Mouse (Mus musculus) limb, embryonic 14.5 days (tissue): ENCODE results near the gene Slc7a4. TPM values are rescaled to one million over a fixed set of nuclear protein-coding genes. Genes with fewer than 3 reads are reported as not detected.
"Not testable (repeated sequence)": the region's sequence is repeated elsewhere in the genome, so short reads cannot be mapped to it uniquely, and the experiment has no call there.

ENCODE experiments used
- ATAC-seq: fragments of 200-750 bp; cut with Nextera tagmentation; 2 replicates; pipeline ENCODE4 v1.8.0; 2017; ENCODE audit warnings: low read depth, moderate number of reproducible peaks, moderate TSS enrichment; ENCODE audit not compliant: low FRiP score
- DNase-seq: peaks from one replicate; pipeline ENCODE4 v3.0.0-alpha.2; 2015; ENCODE audit warnings: low spot score
- H3K27ac ChIP-seq: fragments of 300-500 bp; sonication (generic); replicated peaks from 2 replicates; pipeline ENCODE4 v1.5.1; 2014; ENCODE audit warnings: low read depth, mild to moderate bottlenecking, low read length, moderate library complexity, mixed read lengths
- H3K27me3 ChIP-seq: fragments of 300-500 bp; sonication (generic); 2 replicates; pipeline ENCODE4 v1.6.1; 2014; ENCODE audit warnings: low read length, mixed read lengths; ENCODE audit not compliant: control insufficient read depth, insufficient read depth
- H3K36me3 ChIP-seq: fragments of 300-500 bp; sonication (generic); 2 replicates; pipeline ENCODE4 v1.6.1; 2014; ENCODE audit warnings: mild to moderate bottlenecking, low read length, moderate library complexity, mixed read lengths; ENCODE audit not compliant: control insufficient read depth, insufficient read depth
- H3K4me1 ChIP-seq: fragments of 300-500 bp; sonication (generic); 2 replicates; pipeline ENCODE4 v1.6.1; 2014; ENCODE audit warnings: antibody characterized with exemption, low read length, mixed read lengths; ENCODE audit not compliant: control insufficient read depth, insufficient read depth
- H3K4me2 ChIP-seq: fragments of 300-500 bp; sonication (generic); replicated peaks from 2 replicates; pipeline ENCODE4 v1.6.1; 2014; ENCODE audit warnings: low read depth, mild to moderate bottlenecking, low read length, moderate library complexity; ENCODE audit not compliant: severe bottlenecking
- H3K4me3 ChIP-seq: fragments of 300-500 bp; sonication (generic); replicated peaks from 2 replicates; pipeline ENCODE4 v1.5.1; 2014; ENCODE audit warnings: low read length
- H3K9ac ChIP-seq: fragments of 300-500 bp; sonication (generic); 2 replicates; pipeline ENCODE4 v1.6.1; 2014; ENCODE audit warnings: mild to moderate bottlenecking, low read depth, low read length, moderate library complexity; ENCODE audit not compliant: severe bottlenecking
- H3K9me3 ChIP-seq: fragments of 300-500 bp; sonication (generic); 2 replicates; pipeline ENCODE4 v1.6.1; 2016; ENCODE audit warnings: low read length; ENCODE audit not compliant: control insufficient read depth
- POLR2A ChIP-seq: fragments of 200-500 bp; IDR thresholded peaks from 2 replicates; pipeline ENCODE4 v1.8.0; 2012; ENCODE audit warnings: inconsistent platforms, mild to moderate bottlenecking, moderate library complexity, borderline replicate concordance; ENCODE audit not compliant: insufficient read depth, insufficient read length; ENCODE audit errors: extremely low read depth
- WGBS: fragments of 180-500 bp; shearing (Covaris S2); extraction: QIAGEN DNeasy Blood & Tissue Kit; methylation state at CpG from one replicate; pipeline ENCODE4 v1.1.7; 2014; 5-methylcytosine and 5-hydroxymethylcytosine counted together
- polyA plus RNA-seq, 2 experiments: library from polyadenylated mRNA; depleted of rRNA in 1 of 2; stranded (reverse) in 1 of 2; unstranded in 1 of 2; fragments of >200 nt; fragmentation: Nextera tagmentation in 1 of 2; extraction: Ambion mirVana in 1 of 2; gene quantifications; 2 replicates each; pipeline versions ENCODE4 v1.2.1 to v1.2.3; 2012 to 2014

Slc7a4 gene
- polyA plus RNA-seq, 2 experiments, result 7.7 to 8.0 TPM

GRCm38 (mm10) chr16:17619198-17620105 is 36.4 kb upstream of the Slc7a4 start, which contains the start of gene Smpd4:
TSS of gene Smpd4 (plus strand) at chr16:17619354.
- peaks cover 6% of the 10 kb centered on the region; the same call in 1 of the 2 replicates for H3K4me1 ChIP-seq
- 4% methylated on average over 60 of the region's 60 CpGs for WGBS
- TF ChIP-seq POLR2A, result no peak
- H3K4me2 ChIP-seq, result peak within 1 kb of the TSS; percentile 54
- no peaks in the 10 kb centered on the region for H3K27me3 ChIP-seq
- peak; percentile 88 for DNase-seq
- 0 out of 2 replicates have a peak within 1 kb of the TSS, but pooled peaks have one; percentile 19 for H3K27ac ChIP-seq
- H3K36me3 ChIP-seq, result peaks cover 25% of the 10 kb centered on the region
- ATAC-seq, result peak; percentile 69
- H3K9me3 ChIP-seq, result no peaks in the 10 kb centered on the region
- peak within 1 kb of the TSS; percentile 80 for H3K4me3 ChIP-seq
- H3K9ac ChIP-seq, result peak within 1 kb of the TSS; percentile 79

- H3K27ac ChIP-seq, result no peak overlapping the region
- H3K36me3 ChIP-seq, result peaks cover 15% of the 10 kb centered on the region
- peak overlapping the region; percentile 13; the same call in 1 of the 2 replicates for H3K4me2 ChIP-seq
- no peak for TF ChIP-seq POLR2A
- H3K27me3 ChIP-seq, result no peaks in the 10 kb centered on the region
- peak; percentile 72 for DNase-seq
- 20% methylated on average over 13 of the region's 13 CpGs for WGBS
- H3K4me1 ChIP-seq, result peaks cover 6% of the 10 kb centered on the region; the same call in 1 of the 2 replicates
- no peak for ATAC-seq
- no peaks in the 10 kb centered on the region for H3K9me3 ChIP-seq
- no peak overlapping the region for H3K4me3 ChIP-seq
- H3K9ac ChIP-seq, result no peak overlapping the region
Observed at GRCm38 (mm10) chr16:17617922-17618565, 35.0 kb upstream of the Slc7a4 start.

- ATAC-seq (no peak), DNase-seq (no peak)
- Histone ChIP-seq H3K4me3 (no peak overlapping the region), H3K4me1 (peaks cover 6% of the 10 kb centered on the region; the same call in 1 of the 2 replicates), H3K36me3 (no peaks in the 10 kb centered on the region), H3K27me3 (no peaks in the 10 kb centered on the region), H3K9ac (no peak overlapping the region), H3K4me2 (no peak overlapping the region), H3K27ac (no peak overlapping the region), H3K9me3 (no peaks in the 10 kb centered on the region)
- WGBS, result 78% methylated on average over 5 of the region's 5 CpGs
- no peak for TF ChIP-seq POLR2A
Observed at GRCm38 (mm10) chr16:17616212-17616611, 33.2 kb upstream of the Slc7a4 start.

GRCm38 (mm10) chr16:17614740-17615139 is 31.7 kb upstream of the Slc7a4 start:
- not testable (repeated sequence) for H3K4me1 ChIP-seq, H3K27me3 ChIP-seq, ATAC-seq, DNase-seq, H3K36me3 ChIP-seq, H3K4me2 ChIP-seq, H3K9me3 ChIP-seq, H3K9ac ChIP-seq, H3K27ac ChIP-seq, H3K4me3 ChIP-seq
- WGBS, result 93% methylated on average over 6 of the region's 6 CpGs

- H3K4me2 ChIP-seq, result no peak overlapping the region
- H3K27me3 ChIP-seq, result no peaks in the 10 kb centered on the region
- no peaks in the 10 kb centered on the region for H3K9me3 ChIP-seq
- no peaks in the 10 kb centered on the region for H3K4me1 ChIP-seq
- ATAC-seq (no peak), DNase-seq (no peak)
- WGBS, result 73% methylated on average over 4 of the region's 4 CpGs
- no peak overlapping the region for H3K9ac ChIP-seq
- H3K27ac ChIP-seq, result no peak overlapping the region
- TF ChIP-seq POLR2A, result no peak
- H3K4me3 ChIP-seq, result no peak overlapping the region
- H3K36me3 ChIP-seq, result no peaks in the 10 kb centered on the region
Observed at GRCm38 (mm10) chr16:17611383-17611782, 28.4 kb upstream of the Slc7a4 start.
